Mouse (Mus musculus) forebrain, embryonic 14.5 days (tissue): ENCODE measurements around the gene Ddx19b. TPM values are rescaled to one million over a fixed set of nuclear protein-coding genes. Genes with fewer than 3 reads are reported as not detected.
"Not testable (repeated sequence)": the region's sequence is repeated elsewhere in the genome, so short reads cannot be mapped to it uniquely, and the experiment has no call there.

Experiments
- ATAC-seq: fragments of 200-750 bp; cut with Nextera tagmentation; 2 replicates; pipeline ENCODE4 v1.8.0; 2017; ENCODE audit warnings: mild to moderate bottlenecking, moderate library complexity
- DNase-seq: peaks from one replicate; pipeline ENCODE4 v3.0.0-alpha.2; 2015; ENCODE audit warnings: low spot score
- H3K27ac ChIP-seq: fragments of 300-500 bp; sonication (generic); 2 replicates; pipeline ENCODE4 v1.5.1; 2014; ENCODE audit warnings: low read depth, mild to moderate bottlenecking, control low read depth, low read length, moderate library complexity
- H3K27me3 ChIP-seq: fragments of 300-500 bp; sonication (generic); replicated peaks from 2 replicates; pipeline ENCODE4 v1.6.1; 2014; ENCODE audit warnings: low read length, control low read depth, mixed read lengths; ENCODE audit not compliant: control insufficient read depth, insufficient read depth
- H3K36me3 ChIP-seq: fragments of 300-500 bp; sonication (generic); 2 replicates; pipeline ENCODE4 v1.6.1; 2014; ENCODE audit warnings: low read length, control low read depth; ENCODE audit not compliant: control insufficient read depth, insufficient read depth
- H3K4me1 ChIP-seq: fragments of 300-500 bp; sonication (generic); 2 replicates; pipeline ENCODE4 v1.6.1; 2014; ENCODE audit warnings: antibody characterized with exemption, low read length, control low read depth; ENCODE audit not compliant: control insufficient read depth, insufficient read depth
- H3K4me2 ChIP-seq: fragments of 300-500 bp; sonication (generic); 2 replicates; pipeline ENCODE4 v1.6.1; 2014; ENCODE audit warnings: mild to moderate bottlenecking, control low read depth, low read length
- H3K4me3 ChIP-seq: fragments of 300-500 bp; sonication (generic); 2 replicates; pipeline ENCODE4 v1.5.1; 2014; ENCODE audit warnings: low read depth, low read length, control low read depth
- H3K9ac ChIP-seq: fragments of 300-500 bp; sonication (generic); 2 replicates; pipeline ENCODE4 v1.6.1; 2014; ENCODE audit warnings: mild to moderate bottlenecking, low read length, control low read depth, moderate library complexity
- H3K9me3 ChIP-seq: fragments of 300-500 bp; sonication (generic); replicated peaks from 2 replicates; pipeline ENCODE4 v1.6.1; 2016; ENCODE audit warnings: low read length, control low read depth, mixed read lengths; ENCODE audit not compliant: control insufficient read depth
- WGBS: fragments of 180-500 bp; shearing (Covaris S2); extraction: QIAGEN DNeasy Blood & Tissue Kit; methylation state at CpG from one replicate; pipeline ENCODE4 v1.1.7; 2014; 5-methylcytosine and 5-hydroxymethylcytosine counted together
- polyA plus RNA-seq: library from polyadenylated mRNA; unstranded; fragments of >200 nt; fragmentation: Nextera tagmentation; extraction: Ambion mirVana; gene quantifications from 2 replicates; pipeline ENCODE4 v1.2.1, GENCODE M21; 2014

The Ddx19b gene
- polyA plus RNA-seq, 1 experiment from 2014 or later, result 7.2 TPM

DNA sequence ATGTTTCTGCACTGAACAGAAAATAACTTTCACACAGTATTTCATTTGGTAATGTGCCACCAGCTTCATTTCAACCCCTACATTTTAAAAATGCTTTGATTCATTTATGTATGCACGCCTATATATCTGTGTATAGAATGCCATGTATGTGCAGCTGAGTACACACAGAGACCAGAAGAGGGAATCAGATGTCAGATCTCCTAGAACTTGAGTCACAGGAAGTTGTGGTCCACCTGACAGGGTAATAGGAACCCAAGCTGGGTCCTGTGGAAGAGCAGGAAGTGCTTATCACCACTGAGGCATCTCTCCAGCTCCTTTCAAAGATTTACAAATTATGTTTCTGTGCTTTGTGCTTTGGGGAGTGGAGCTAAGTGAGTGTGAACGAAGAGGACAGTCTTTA is 50.2 kb downstream of the Ddx19b start:
- H3K27me3 ChIP-seq, result no peaks in the 10 kb centered on the region
- H3K27ac ChIP-seq, result no peak overlapping the region
- 87% methylated on average over 2 of the region's 2 CpGs for WGBS
- H3K9me3 ChIP-seq, result no peaks in the 10 kb centered on the region
- no peak for ATAC-seq
- no peak overlapping the region for H3K9ac ChIP-seq
- H3K4me1 ChIP-seq, result no peaks in the 10 kb centered on the region
- no peak overlapping the region for H3K4me3 ChIP-seq
- DNase-seq, result no peak
- H3K4me2 ChIP-seq, result no peak overlapping the region
- H3K36me3 ChIP-seq, result peaks cover 75% of the 10 kb centered on the region

GRCm38 (mm10) chr8:110977987-110978386 is 53.6 kb downstream of the Ddx19b start:
- DNase-seq, H3K27me3 ChIP-seq, H3K9me3 ChIP-seq, H3K4me1 ChIP-seq, H3K4me3 ChIP-seq, ATAC-seq, H3K27ac ChIP-seq, H3K9ac ChIP-seq, H3K4me2 ChIP-seq: not testable (repeated sequence)
- H3K36me3 ChIP-seq, result peaks cover 73% of the 10 kb centered on the region
- WGBS, result 93% methylated on average over 2 of the region's 2 CpGs

DNA sequence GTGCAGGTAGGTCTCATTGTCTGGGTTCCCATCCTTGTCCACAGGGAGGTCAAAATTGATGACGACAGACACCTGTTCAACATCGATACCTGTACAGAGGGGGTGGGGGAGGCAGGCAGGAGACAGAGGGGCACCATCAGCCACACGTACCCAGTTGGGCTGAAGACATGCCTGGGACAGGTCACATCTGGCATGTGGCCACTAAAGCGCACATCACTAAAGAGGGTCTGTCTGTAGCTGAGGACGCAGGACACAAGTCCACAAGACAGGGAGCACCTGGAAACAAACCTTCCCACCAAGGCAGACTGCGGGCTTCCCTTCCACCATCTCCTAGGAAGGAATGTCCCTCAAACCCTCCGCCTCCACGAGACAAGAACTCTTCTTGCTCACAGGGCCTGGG is 55.0 kb downstream of the Ddx19b start:
- peaks cover 58% of the 10 kb centered on the region for H3K36me3 ChIP-seq
- H3K9me3 ChIP-seq, H3K27ac ChIP-seq, H3K4me2 ChIP-seq, H3K9ac ChIP-seq, H3K4me3 ChIP-seq, ATAC-seq, H3K4me1 ChIP-seq, DNase-seq, H3K27me3 ChIP-seq: not testable (repeated sequence)
- 97% methylated on average over 8 of the region's 8 CpGs for WGBS

DNA sequence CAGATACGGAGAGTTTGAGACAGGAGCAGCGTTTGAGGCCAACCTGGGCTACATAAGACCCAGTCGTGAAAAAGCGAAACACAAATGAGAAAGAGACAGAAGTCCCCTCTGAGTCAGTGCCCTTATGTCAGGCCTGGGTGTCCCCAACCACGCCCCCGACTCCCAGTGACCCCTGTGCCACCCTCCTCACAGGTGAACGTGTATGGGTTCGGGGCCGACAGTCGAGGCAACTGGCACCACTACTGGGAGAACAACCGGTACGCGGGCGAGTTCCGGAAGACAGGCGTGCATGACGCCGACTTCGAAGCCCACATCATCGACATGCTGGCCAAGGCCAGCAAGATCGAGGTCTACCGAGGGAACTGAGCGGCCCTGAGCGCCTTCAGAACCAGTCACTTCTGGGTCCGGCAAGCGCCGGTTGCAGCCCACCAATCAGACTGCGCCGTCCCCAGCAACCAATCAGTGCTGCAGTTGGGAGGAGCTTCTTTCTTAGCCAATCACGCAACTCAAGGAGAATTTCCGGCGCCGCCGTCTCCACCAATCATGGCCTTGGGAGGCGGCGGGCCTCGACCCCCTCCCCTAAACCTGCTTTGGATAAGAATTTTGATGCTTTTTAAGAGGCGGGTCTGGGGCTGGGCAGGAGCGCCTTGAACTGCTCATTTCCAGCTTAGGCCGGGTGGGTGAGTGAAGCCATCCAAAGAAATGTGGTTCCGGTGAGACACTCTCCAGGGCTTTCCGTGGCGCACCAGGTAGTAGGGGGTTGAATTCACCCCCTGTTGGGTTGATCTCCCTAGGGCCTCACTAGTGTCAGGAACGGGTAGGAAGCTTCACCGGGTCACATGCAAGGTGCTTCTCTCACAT is 61.4 kb downstream of the Ddx19b start:
- peak; percentile 98 for DNase-seq
- WGBS, result 5% methylated on average over 45 of the region's 45 CpGs
- Histone ChIP-seq H3K4me2 (peak overlapping the region; percentile 82), H3K9me3 (no peaks in the 10 kb centered on the region), H3K36me3 (peaks cover 28% of the 10 kb centered on the region), H3K9ac (peak overlapping the region; percentile 66), H3K4me3 (peak overlapping the region; percentile 45), H3K27me3 (no peaks in the 10 kb centered on the region), H3K27ac (no peak overlapping the region), H3K4me1 (no peaks in the 10 kb centered on the region; the same call in 1 of the 2 replicates)
- ATAC-seq, result peak; percentile 98

- Histone ChIP-seq H3K4me3 (no peak overlapping the region), H3K27ac (no peak overlapping the region), H3K27me3 (no peaks in the 10 kb centered on the region), H3K9me3 (no peaks in the 10 kb centered on the region), H3K36me3 (peaks cover 23% of the 10 kb centered on the region; the same call in 1 of the 2 replicates), H3K4me1 (no peaks in the 10 kb centered on the region; the same call in 1 of the 2 replicates), H3K4me2 (no peak overlapping the region), H3K9ac (no peak overlapping the region)
- 80% methylated on average over 9 of the region's 9 CpGs for WGBS
- no peak for ATAC-seq
- DNase-seq, result no peak
Observed at GRCm38 (mm10) chr8:110967326-110967725, 64.2 kb downstream of the Ddx19b start.

DNA sequence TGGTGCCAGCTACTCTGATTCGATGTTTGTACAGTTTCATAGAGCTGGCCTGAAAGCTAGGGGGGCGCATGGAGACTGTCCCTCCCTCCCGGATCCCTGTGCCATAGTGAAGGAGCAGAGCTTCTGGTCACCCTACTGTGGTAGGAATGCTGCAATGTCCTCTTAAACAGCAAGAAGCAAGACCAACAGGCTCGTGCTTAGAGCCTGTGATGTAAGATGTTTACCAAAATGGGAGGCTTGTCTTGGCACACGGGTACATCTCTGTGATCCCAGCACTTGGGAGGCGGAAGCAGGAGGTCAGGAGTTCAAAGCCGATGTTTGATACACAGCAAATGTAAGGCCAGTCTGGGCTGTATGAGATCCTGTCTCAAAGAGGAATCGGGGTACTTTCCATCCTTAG is 65.0 kb downstream of the Ddx19b start:
- H3K9ac ChIP-seq, result no peak overlapping the region
- 92% methylated on average over 8 of the region's 8 CpGs for WGBS
- H3K36me3 ChIP-seq, result peaks cover 23% of the 10 kb centered on the region; the same call in 1 of the 2 replicates
- no peaks in the 10 kb centered on the region for H3K27me3 ChIP-seq
- DNase-seq (no peak), ATAC-seq (no peak)
- no peaks in the 10 kb centered on the region for H3K9me3 ChIP-seq
- H3K4me1 ChIP-seq, result no peaks in the 10 kb centered on the region; the same call in 1 of the 2 replicates
- no peak overlapping the region for H3K4me2 ChIP-seq
- H3K27ac ChIP-seq, result no peak overlapping the region
- H3K4me3 ChIP-seq, result no peak overlapping the region

GRCm38 (mm10) chr8:110965594-110965993 is 66.0 kb downstream of the Ddx19b start:
- 54% methylated on average over 7 of the region's 7 CpGs for WGBS
- H3K9ac ChIP-seq, result no peak overlapping the region
- no peaks in the 10 kb centered on the region for H3K27me3 ChIP-seq
- no peak overlapping the region for H3K4me2 ChIP-seq
- H3K4me3 ChIP-seq, result no peak overlapping the region
- H3K36me3 ChIP-seq, result peaks cover 23% of the 10 kb centered on the region; the same call in 1 of the 2 replicates
- no peaks in the 10 kb centered on the region for H3K9me3 ChIP-seq
- no peak overlapping the region for H3K27ac ChIP-seq
- ATAC-seq (no peak), DNase-seq (peak; percentile 53)
- no peaks in the 10 kb centered on the region; the same call in 1 of the 2 replicates for H3K4me1 ChIP-seq

- no peaks in the 10 kb centered on the region for H3K9me3 ChIP-seq
- no peak for ATAC-seq
- no peak overlapping the region for H3K9ac ChIP-seq
- H3K4me2 ChIP-seq, result no peak overlapping the region
- no peak overlapping the region for H3K27ac ChIP-seq
- 78% methylated on average over 7 of the region's 7 CpGs for WGBS
- DNase-seq, result peak; percentile 16
- H3K4me3 ChIP-seq, result no peak overlapping the region
- H3K4me1 ChIP-seq, result no peaks in the 10 kb centered on the region; the same call in 1 of the 2 replicates
- H3K36me3 ChIP-seq, result peaks cover 25% of the 10 kb centered on the region; the same call in 1 of the 2 replicates
- no peaks in the 10 kb centered on the region for H3K27me3 ChIP-seq
Observed at GRCm38 (mm10) chr8:110964666-110965065, 66.9 kb downstream of the Ddx19b start.

DNA sequence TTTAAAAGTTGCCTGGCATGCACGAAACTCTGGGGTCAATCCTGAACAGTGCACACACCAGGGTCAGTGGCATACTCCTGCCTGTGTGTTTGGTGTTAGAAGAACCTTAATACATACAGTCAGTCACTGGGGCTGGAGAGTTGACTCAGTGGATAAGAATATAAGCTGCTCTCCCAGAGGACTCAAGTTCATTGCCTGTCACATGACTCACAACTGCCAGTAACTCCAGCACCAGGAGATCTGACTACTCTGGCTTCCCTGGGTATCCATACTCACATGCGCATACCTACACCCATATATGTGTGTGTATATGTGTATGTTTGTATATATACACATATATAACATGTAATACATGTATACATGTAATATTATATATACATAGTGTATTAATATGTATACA is 68.5 kb downstream of the Ddx19b start:
- no peak for DNase-seq
- H3K27ac ChIP-seq, result no peak overlapping the region
- 85% methylated on average over 2 of the region's 2 CpGs for WGBS
- H3K27me3 ChIP-seq, result no peaks in the 10 kb centered on the region
- H3K4me2 ChIP-seq, result no peak overlapping the region
- peaks cover 38% of the 10 kb centered on the region for H3K36me3 ChIP-seq
- H3K4me1 ChIP-seq, result no peaks in the 10 kb centered on the region; the same call in 1 of the 2 replicates
- no peaks in the 10 kb centered on the region for H3K9me3 ChIP-seq
- no peak for ATAC-seq
- H3K4me3 ChIP-seq, result no peak overlapping the region
- H3K9ac ChIP-seq, result no peak overlapping the region
